In the genomic region with DNA sequence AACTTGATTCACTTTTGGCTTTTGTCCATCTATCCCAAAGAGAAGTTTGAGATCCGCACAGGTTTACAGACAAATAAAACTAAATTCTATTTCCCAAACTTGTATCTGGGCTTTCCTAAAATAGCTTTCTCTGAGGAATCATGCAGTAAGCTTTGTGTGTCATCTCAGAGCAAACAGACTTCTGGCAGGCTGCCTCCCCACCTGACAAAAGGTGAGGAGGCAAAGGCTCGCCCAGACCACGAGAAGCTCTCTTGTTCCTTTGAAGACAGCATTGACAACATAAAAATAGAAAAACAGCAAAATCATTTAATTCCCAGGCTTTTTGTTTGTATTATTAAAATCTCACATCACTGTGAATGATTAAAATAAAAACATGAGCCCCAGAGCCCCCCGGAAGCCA, we compare ENCODE assay signal across 15 mouse cellular contexts. TPM values are rescaled to one million over a fixed set of nuclear protein-coding genes. Genes with fewer than 3 reads are reported as not detected.
DNase-seq lines count a peak whose midpoint lies in the region; ATAC-seq and TF ChIP-seq lines count a peak whose summit lies in the region.
"Had no signal": no experiment of that assay in that cellular context is flagged by ENCODE, and none has a peak within 500 bp of the region (broad histone marks: within the 10 kb centered on the region; RNA-seq: fewer than 3 reads in every experiment).

No protein-coding gene starts in this region.

- ATAC-seq in heart, embryonic 12.5 days (ENCODE audit: insufficient number of reproducible peaks, low FRiP score): no peak
- no peak for ATAC-seq in lung, postnatal 0 days
- no peak for ATAC-seq in heart, embryonic 16.5 days (replicated peaks; ENCODE audit: extremely low read depth, insufficient read depth, low FRiP score)
- ATAC-seq in stomach, embryonic 15.5 days (ENCODE audit: insufficient read depth, low FRiP score, low read depth): no peak
- ATAC-seq: forebrain, embryonic 13.5 days; midbrain, embryonic 13.5 days had no signal

- H3K27ac ChIP-seq in heart, embryonic 12.5 days (ENCODE audit: poor library complexity, severe bottlenecking): peak overlapping the region; percentile 95
- H3K27ac ChIP-seq in lung, postnatal 0 days (ENCODE audit: low read length): peak overlapping the region; percentile 54; the same call in 1 of the 2 replicates
- H3K27ac ChIP-seq in heart, embryonic 16.5 days (ENCODE audit: low read length): peak overlapping the region; percentile 99
- H3K27ac ChIP-seq in stomach, embryonic 15.5 days: peak overlapping the region; percentile 58
- H3K27ac ChIP-seq: forebrain, embryonic 13.5 days; hindbrain, embryonic 14.5 days; midbrain, embryonic 13.5 days had no signal

- peaks cover 63% of the 10 kb centered on the region for H3K4me1 ChIP-seq in heart, embryonic 12.5 days (replicated peaks)
- peaks cover 25% of the 10 kb centered on the region for H3K4me1 ChIP-seq in lung, postnatal 0 days (ENCODE audit: insufficient read depth, low read depth, low read length)
- H3K4me1 ChIP-seq in heart, embryonic 16.5 days (ENCODE audit: control insufficient read depth, insufficient read depth, low read length): peaks cover 53% of the 10 kb centered on the region
- peaks cover 12% of the 10 kb centered on the region for H3K4me1 ChIP-seq in stomach, embryonic 15.5 days
- H3K4me1 ChIP-seq: forebrain, embryonic 13.5 days; midbrain, embryonic 13.5 days had no signal

- H3K27me3 ChIP-seq in heart, embryonic 12.5 days (replicated peaks): no peaks in the 10 kb centered on the region
- H3K27me3 ChIP-seq in lung, postnatal 0 days (replicated peaks; ENCODE audit: insufficient read depth, low read length): no peaks in the 10 kb centered on the region
- H3K27me3 ChIP-seq in heart, embryonic 16.5 days (ENCODE audit: control insufficient read depth, insufficient read depth, low read length): no peaks in the 10 kb centered on the region
- H3K27me3 ChIP-seq in stomach, embryonic 15.5 days (replicated peaks): no peaks in the 10 kb centered on the region
- H3K27me3 ChIP-seq: forebrain, embryonic 13.5 days; midbrain, embryonic 13.5 days had no signal

- no peak overlapping the region for H3K4me3 ChIP-seq in heart, embryonic 12.5 days
- no peak overlapping the region for H3K4me3 ChIP-seq in lung, postnatal 0 days (ENCODE audit: low read depth, low read length)
- H3K4me3 ChIP-seq in heart, embryonic 16.5 days (ENCODE audit: low read length): no peak overlapping the region
- H3K4me3 ChIP-seq in stomach, embryonic 15.5 days (replicated peaks): no peak overlapping the region
- H3K4me3 ChIP-seq: forebrain, embryonic 13.5 days; midbrain, embryonic 13.5 days had no signal

- 64% methylated on average over 4 of the region's 4 CpGs for WGBS in heart, embryonic 12.5 days
- WGBS in lung, postnatal 0 days: 56% methylated on average over 4 of the region's 4 CpGs
- WGBS in heart, embryonic 16.5 days: 50% methylated on average over 4 of the region's 4 CpGs
- 60% methylated on average over 4 of the region's 4 CpGs for WGBS in stomach, embryonic 15.5 days

- DNase-seq in heart, adult 9 months (ENCODE audit: low spot score in 2 of 2): no peak
- DNase-seq in lung, postnatal 0 days (ENCODE audit: low spot score): no peak
- no peak for DNase-seq in lung, postnatal 14 days
- no peak for DNase-seq in thymus, postnatal 4 days
- no peak for DNase-seq in frontal cortex, postnatal 25 days (ENCODE audit: low spot score in 2 of 2)
- DNase-seq: cerebellum, postnatal 14 days; gastrocnemius, postnatal 10 days; thymus, adult 2 months had no signal

- no peaks in the 10 kb centered on the region for H3K9me3 ChIP-seq in heart, embryonic 12.5 days (replicated peaks)
- H3K9me3 ChIP-seq in lung, postnatal 0 days (ENCODE audit: low read length): no peaks in the 10 kb centered on the region
- no peaks in the 10 kb centered on the region for H3K9me3 ChIP-seq in heart, embryonic 16.5 days (replicated peaks; ENCODE audit: control insufficient read depth, low read length)
- H3K9me3 ChIP-seq in stomach, embryonic 15.5 days: no peaks in the 10 kb centered on the region
- H3K9me3 ChIP-seq: forebrain, embryonic 13.5 days; midbrain, embryonic 13.5 days had no signal

- peak overlapping the region; percentile 34; the same call in 1 of the 2 replicates for H3K4me2 ChIP-seq in heart, embryonic 12.5 days
- no peak overlapping the region for H3K4me2 ChIP-seq in lung, postnatal 0 days (replicated peaks; ENCODE audit: low read depth, low read length)
- peak overlapping the region; percentile 22 for H3K4me2 ChIP-seq in heart, embryonic 16.5 days (ENCODE audit: low read depth, low read length)
- H3K4me2 ChIP-seq in stomach, embryonic 15.5 days: no peak overlapping the region
- H3K4me2 ChIP-seq: forebrain, embryonic 13.5 days; hindbrain, embryonic 14.5 days; midbrain, embryonic 13.5 days had no signal

- TF ChIP-seq CTCF in lung, postnatal 0 days (IDR thresholded peaks at IDR 0.05): no peak

- peaks cover 49% of the 10 kb centered on the region for H3K36me3 ChIP-seq in heart, embryonic 12.5 days
- H3K36me3 ChIP-seq in lung, postnatal 0 days (ENCODE audit: insufficient read depth, low read length): 0 out of 2 replicates have a peak, but pooled peaks cover 4% of the 10 kb centered on the region
- peaks cover 23% of the 10 kb centered on the region for H3K36me3 ChIP-seq in heart, embryonic 16.5 days (ENCODE audit: control insufficient read depth, insufficient read depth)
- no peaks in the 10 kb centered on the region for H3K36me3 ChIP-seq in stomach, embryonic 15.5 days
- H3K36me3 ChIP-seq: midbrain, embryonic 13.5 days had no signal

- H3K9ac ChIP-seq in heart, embryonic 12.5 days: peak overlapping the region; percentile 46
- H3K9ac ChIP-seq in lung, postnatal 0 days (replicated peaks; ENCODE audit: low read depth): no peak overlapping the region
- peak overlapping the region; percentile 67 for H3K9ac ChIP-seq in heart, embryonic 16.5 days (ENCODE audit: low read length)
- no peak overlapping the region for H3K9ac ChIP-seq in stomach, embryonic 15.5 days
- H3K9ac ChIP-seq: forebrain, embryonic 13.5 days; hindbrain, embryonic 14.5 days; liver, postnatal 0 days; midbrain, embryonic 13.5 days had no signal

- TF ChIP-seq EP300 in lung, postnatal 0 days (IDR thresholded peaks at IDR 0.05): no peak

RNA-seq across cellular contexts. Expression of a gene that starts 55.1 kb away (rescaled TPM):
- 159 and 186 TPM in 2 replicates for polyA plus RNA-seq in heart, embryonic 12.5 days (2016; fragmentation: Nextera tagmentation; extraction: Ambion mirVana)
- 228 and 262 TPM in 2 replicates for polyA plus RNA-seq in lung, postnatal 0 days (2015; fragmentation: Nextera tagmentation; extraction: Ambion mirVana)
- 163 and 195 TPM in 2 replicates for polyA plus RNA-seq in heart, embryonic 16.5 days (2015; fragmentation: Nextera tagmentation; extraction: Ambion mirVana)
- 43.4 and 56.0 TPM in 2 replicates for polyA plus RNA-seq in stomach, embryonic 15.5 days (2015; fragmentation: Nextera tagmentation; extraction: Ambion mirVana)

Comparison
In these comparisons a context has a peak if more than half of its experiments do, and no peak if none do; other contexts are left out.
1. H3K4me2 ChIP-seq: peak in heart, embryonic 12.5 days (single experiment) and heart, embryonic 16.5 days (single experiment); none in lung, postnatal 0 days (single experiment) and stomach, embryonic 15.5 days (single experiment).
2. H3K9ac ChIP-seq: peak in heart, embryonic 12.5 days (single experiment) and heart, embryonic 16.5 days (single experiment); none in lung, postnatal 0 days (single experiment) and stomach, embryonic 15.5 days (single experiment).
3. Peak in every context shown above with its lines, with median percentiles within 50 percentile points of each other: H3K27ac ChIP-seq.